Mouse (Mus musculus): ENCODE measurements around the gene Anapc2. TPM values are rescaled to one million over a fixed set of nuclear protein-coding genes. Genes with fewer than 3 reads are reported as not detected.

Anapc2 gene
- polyA plus RNA-seq, 1 experiment: 14.8 TPM

GRCm38 (mm10) chr2:25286837-25287636 is 14.8 kb downstream of the Anapc2 start:
- Histone ChIP-seq H3K4me1 (peaks cover 39% of the 10 kb centered on the region), H3K9me3 (no peaks in the 10 kb centered on the region), H3K4me3 (replicated peaks) (no peak overlapping the region), H3K36me3 (replicated peaks; ENCODE audit: low read length) (peaks cover 47% of the 10 kb centered on the region), H3K27me3 (replicated peaks) (peaks cover 55% of the 10 kb centered on the region)
- TF ChIP-seq FLI1 (IDR thresholded peaks at IDR 0.05; ENCODE audit: low read length): no peak
- TF ChIP-seq GATA1 (IDR thresholded peaks at IDR 0.05; ENCODE audit: borderline replicate concordance, low read length): no peak

DNA sequence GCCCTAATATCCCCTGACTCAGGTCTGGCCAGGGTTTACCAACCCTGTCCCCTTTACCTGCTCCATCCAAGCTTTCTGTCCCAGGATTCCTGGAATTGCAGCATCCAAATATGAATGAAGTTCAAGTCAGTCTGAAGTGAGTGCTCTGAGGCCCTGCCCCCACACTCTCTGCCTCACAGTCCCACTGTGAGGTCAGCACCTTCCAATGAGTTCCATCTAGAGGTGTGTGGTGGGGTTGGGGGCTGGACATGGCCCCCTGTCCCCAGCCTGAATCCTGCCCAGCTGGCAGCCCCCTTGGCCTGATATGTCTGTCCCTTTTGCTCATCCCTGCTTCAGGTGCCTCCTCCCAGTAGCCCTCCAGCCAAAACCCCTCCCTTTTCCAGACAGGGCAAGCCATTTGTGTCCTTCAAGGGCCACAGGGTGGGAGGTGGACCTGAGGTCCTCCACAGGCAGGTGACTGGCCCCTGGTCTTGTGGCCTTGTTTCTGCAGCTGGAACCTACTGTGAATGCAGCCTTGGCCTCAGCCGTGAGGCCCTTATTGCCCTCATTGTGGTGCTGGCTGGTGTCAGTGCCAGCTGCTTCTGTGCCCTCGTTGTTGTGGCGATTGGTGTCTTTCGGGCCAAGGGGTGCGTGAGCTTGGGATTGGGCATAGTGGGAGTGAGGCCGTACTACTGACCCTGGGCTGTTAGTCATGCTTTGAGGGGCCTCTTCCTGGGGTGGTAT is 15.8 kb downstream of the Anapc2 start, which contains the start of gene Tmem210:
Tmem210 (plus strand) TSS at position 219 of the 723 bp plus-strand sequence.
- Histone ChIP-seq H3K9me3 (no peaks in the 10 kb centered on the region), H3K4me3 (replicated peaks) (no peak within 1 kb of the TSS), H3K27me3 (replicated peaks) (peaks cover 66% of the 10 kb centered on the region), H3K36me3 (replicated peaks; ENCODE audit: low read length) (peaks cover 36% of the 10 kb centered on the region), H3K4me1 (peaks cover 46% of the 10 kb centered on the region)
- no peak for TF ChIP-seq GATA1 (IDR thresholded peaks at IDR 0.05; ENCODE audit: borderline replicate concordance, low read length)
- TF ChIP-seq FLI1 (IDR thresholded peaks at IDR 0.05; ENCODE audit: low read length): no peak

GRCm38 (mm10) chr2:25288734-25289345 is 16.6 kb downstream of the Anapc2 start:
- H3K36me3 ChIP-seq (replicated peaks; ENCODE audit: low read length): peaks cover 29% of the 10 kb centered on the region
- peaks cover 73% of the 10 kb centered on the region for H3K27me3 ChIP-seq (replicated peaks)
- TF ChIP-seq FLI1 (IDR thresholded peaks at IDR 0.05; ENCODE audit: low read length) (no peak), GATA1 (IDR thresholded peaks at IDR 0.05; ENCODE audit: borderline replicate concordance, low read length) (no peak)

GRCm38 (mm10) chr2:25289651-25290050 is 17.4 kb downstream of the Anapc2 start, which contains the start of gene Lrrc26:
TSS of gene Lrrc26 (plus strand) at chr2:25289915.
- TF ChIP-seq FLI1 (IDR thresholded peaks at IDR 0.05; ENCODE audit: low read length) (no peak), GATA1 (IDR thresholded peaks at IDR 0.05; ENCODE audit: borderline replicate concordance, low read length) (no peak)
- peaks cover 46% of the 10 kb centered on the region for H3K4me1 ChIP-seq
- no peaks in the 10 kb centered on the region for H3K9me3 ChIP-seq
- H3K4me3 ChIP-seq (replicated peaks): peak within 1 kb of the TSS; percentile 59
- H3K27me3 ChIP-seq (replicated peaks): peaks cover 81% of the 10 kb centered on the region
- H3K36me3 ChIP-seq (replicated peaks; ENCODE audit: low read length): peaks cover 21% of the 10 kb centered on the region

More at GRCm38 (mm10) chr2:25288734-25289345, 16.6 kb downstream of the Anapc2 start:
- Histone ChIP-seq H3K4me3 (replicated peaks) (no peak overlapping the region), H3K9me3 (no peaks in the 10 kb centered on the region), H3K4me1 (peaks cover 46% of the 10 kb centered on the region)

DNA sequence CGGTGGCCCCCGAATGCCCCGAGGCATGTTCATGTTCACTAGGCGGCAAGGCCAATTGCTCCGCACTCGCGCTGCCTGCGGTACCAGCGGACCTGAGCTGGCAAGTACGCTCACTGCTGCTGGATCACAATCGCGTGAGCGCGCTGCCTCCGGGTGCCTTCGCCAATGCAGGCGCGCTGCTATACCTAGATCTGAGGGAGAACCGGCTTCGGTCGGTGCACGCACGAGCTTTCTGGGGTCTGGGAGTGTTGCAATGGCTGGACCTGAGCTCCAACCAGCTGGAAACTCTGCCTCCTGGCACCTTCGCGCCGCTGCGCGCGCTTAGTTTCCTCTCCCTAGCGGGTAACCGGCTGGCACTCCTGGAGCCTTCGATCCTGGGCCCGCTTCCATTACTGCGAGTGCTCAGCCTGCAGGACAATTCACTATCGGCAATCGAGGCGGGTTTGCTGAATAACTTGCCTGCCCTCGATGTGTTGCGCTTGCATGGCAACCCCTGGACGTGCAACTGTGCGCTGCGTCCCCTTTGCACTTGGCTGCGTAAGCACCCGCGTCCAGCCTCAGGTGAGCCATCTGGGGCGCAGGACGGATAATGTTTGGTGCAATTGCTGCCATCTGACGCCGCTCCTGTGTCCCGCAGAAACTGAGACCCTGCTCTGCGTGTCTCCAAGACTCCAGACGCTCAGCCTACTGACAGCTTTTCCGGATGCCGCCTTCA is 18.0 kb downstream of the Anapc2 start:
- peaks cover 87% of the 10 kb centered on the region for H3K27me3 ChIP-seq (replicated peaks)
- H3K4me1 ChIP-seq: peaks cover 46% of the 10 kb centered on the region
- TF ChIP-seq GATA1 (IDR thresholded peaks at IDR 0.05; ENCODE audit: borderline replicate concordance, low read length) (no peak), FLI1 (IDR thresholded peaks at IDR 0.05; ENCODE audit: low read length) (no peak)
- H3K36me3 ChIP-seq (replicated peaks; ENCODE audit: low read length): peaks cover 15% of the 10 kb centered on the region
- peak overlapping the region; percentile 59 for H3K4me3 ChIP-seq (replicated peaks)
- H3K9me3 ChIP-seq: no peaks in the 10 kb centered on the region

GRCm38 (mm10) chr2:25290816-25291130 is 18.5 kb downstream of the Anapc2 start:
- H3K27me3 ChIP-seq (replicated peaks): peaks cover 92% of the 10 kb centered on the region
- H3K4me3 ChIP-seq (replicated peaks): peak overlapping the region; percentile 59
- H3K36me3 ChIP-seq (replicated peaks; ENCODE audit: low read length): peaks cover 10% of the 10 kb centered on the region
- H3K9me3 ChIP-seq: no peaks in the 10 kb centered on the region
- peaks cover 45% of the 10 kb centered on the region for H3K4me1 ChIP-seq
- TF ChIP-seq GATA1 (IDR thresholded peaks at IDR 0.05; ENCODE audit: borderline replicate concordance, low read length) (no peak), FLI1 (IDR thresholded peaks at IDR 0.05; ENCODE audit: low read length) (no peak)

GRCm38 (mm10) chr2:25291184-25292053 is 19.1 kb downstream of the Anapc2 start:
- no peak overlapping the region for H3K4me3 ChIP-seq (replicated peaks)
- no peak for TF ChIP-seq FLI1 (IDR thresholded peaks at IDR 0.05; ENCODE audit: low read length)
- no peak for TF ChIP-seq GATA1 (IDR thresholded peaks at IDR 0.05; ENCODE audit: borderline replicate concordance, low read length)
- peaks cover 3% of the 10 kb centered on the region for H3K36me3 ChIP-seq (replicated peaks; ENCODE audit: low read length)
- H3K9me3 ChIP-seq: no peaks in the 10 kb centered on the region
- H3K27me3 ChIP-seq (replicated peaks): peaks cover 98% of the 10 kb centered on the region
- H3K4me1 ChIP-seq: peaks cover 39% of the 10 kb centered on the region

DNA sequence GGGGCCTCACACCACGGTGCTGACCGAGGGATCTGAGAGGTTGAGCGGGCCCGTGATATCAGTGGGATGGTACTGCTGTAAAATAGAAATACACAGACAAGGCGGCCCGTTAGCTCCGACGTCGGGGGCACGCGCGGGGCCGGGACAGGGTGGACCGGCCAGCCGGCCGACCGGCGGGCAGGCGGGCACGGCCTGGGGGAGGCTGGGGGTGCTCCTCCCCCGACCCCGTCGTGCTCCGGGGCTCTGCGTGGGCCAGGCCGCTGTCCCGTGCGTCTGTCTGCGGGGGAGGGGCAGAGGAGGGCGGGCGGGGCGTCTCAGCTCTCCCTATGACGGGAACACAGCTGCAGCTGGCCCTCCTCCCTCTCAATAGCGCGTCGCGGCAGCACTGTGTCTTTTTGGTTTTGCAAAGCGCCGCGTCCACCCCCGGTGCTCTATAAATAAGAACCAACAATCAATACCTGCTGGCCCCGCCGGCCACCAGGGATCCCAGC is 19.8 kb downstream of the Anapc2 start:
- Histone ChIP-seq H3K36me3 (replicated peaks; ENCODE audit: low read length) (no peaks in the 10 kb centered on the region), H3K4me3 (replicated peaks) (peak overlapping the region; percentile 76), H3K9me3 (no peaks in the 10 kb centered on the region), H3K4me1 (peaks cover 32% of the 10 kb centered on the region), H3K27me3 (replicated peaks) (peaks cover 99% of the 10 kb centered on the region)
- TF ChIP-seq GATA1 (IDR thresholded peaks at IDR 0.05; ENCODE audit: borderline replicate concordance, low read length) (no peak), FLI1 (IDR thresholded peaks at IDR 0.05; ENCODE audit: low read length) (no peak)
